Mouse (Mus musculus) right cerebral cortex, postnatal 25 days (tissue): ENCODE data around the gene Gas2l2.

ENCODE experiments used
- DNase-seq: peaks from one replicate; pipeline ENCODE4 v3.0.0; 2022

Gas2l2 gene

DNA sequence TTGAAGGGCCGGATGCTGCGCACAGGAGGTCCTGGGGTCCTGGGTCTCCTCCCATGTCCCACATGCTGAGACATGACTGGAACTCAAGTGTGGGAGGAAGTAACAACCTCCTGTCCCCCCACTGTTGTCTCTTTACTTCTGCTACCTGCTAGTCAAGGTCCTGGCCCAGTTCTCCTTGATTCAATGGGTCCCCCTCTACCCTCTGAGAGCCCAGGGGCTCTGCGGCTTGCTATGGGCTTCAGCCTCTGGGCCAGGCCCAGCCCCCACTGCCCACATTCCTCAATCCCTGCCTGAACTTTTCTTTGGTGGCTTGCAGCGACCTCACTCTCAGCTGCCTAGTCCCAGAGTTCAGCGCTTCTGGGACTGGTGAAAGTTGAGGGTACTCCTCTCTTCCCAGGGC, at the start of gene Gas2l2:
Gas2l2 (minus strand) TSS at position 101 of the 400 bp plus-strand sequence.
- DNase-seq = no peak

DNA sequence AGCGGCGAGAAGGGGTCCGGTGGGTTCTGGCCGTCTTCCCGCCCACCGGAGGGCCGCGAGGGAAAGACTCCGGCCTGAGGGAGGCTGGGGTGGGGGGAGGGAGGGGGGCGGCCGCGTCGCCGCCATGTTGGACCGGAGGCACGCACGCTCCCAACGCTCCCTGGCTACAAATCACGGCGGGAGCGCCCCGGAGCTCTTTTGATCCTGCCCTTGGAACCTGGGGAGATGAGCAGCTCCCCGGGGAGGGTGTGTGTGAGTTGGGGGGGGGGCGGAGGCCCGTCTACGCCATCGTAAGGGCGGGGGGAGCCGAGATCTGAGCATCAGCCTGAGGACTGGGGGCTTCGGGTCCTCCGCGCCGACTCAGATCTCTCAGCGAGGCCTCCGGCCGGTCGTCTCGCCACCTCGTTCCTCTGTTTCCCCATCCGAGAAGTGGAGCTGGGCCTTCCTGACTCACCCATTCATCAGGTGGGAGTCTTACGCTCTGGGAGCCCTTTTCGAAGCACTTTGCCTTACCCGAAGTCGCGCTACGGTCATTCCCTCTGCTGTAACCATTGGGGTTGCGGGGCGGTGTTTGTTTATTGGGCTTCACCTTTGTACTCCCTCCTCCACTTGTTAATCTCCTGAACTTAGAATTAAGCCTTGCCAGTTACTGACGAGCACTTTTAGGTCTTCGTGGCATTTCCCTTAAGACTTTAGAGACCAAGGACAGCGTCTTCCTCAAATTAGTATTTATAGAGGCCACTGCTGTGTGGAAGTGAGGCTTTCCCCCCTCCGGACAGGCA, 44.2 kb upstream of the Gas2l2 start:
- no peak for DNase-seq

DNA sequence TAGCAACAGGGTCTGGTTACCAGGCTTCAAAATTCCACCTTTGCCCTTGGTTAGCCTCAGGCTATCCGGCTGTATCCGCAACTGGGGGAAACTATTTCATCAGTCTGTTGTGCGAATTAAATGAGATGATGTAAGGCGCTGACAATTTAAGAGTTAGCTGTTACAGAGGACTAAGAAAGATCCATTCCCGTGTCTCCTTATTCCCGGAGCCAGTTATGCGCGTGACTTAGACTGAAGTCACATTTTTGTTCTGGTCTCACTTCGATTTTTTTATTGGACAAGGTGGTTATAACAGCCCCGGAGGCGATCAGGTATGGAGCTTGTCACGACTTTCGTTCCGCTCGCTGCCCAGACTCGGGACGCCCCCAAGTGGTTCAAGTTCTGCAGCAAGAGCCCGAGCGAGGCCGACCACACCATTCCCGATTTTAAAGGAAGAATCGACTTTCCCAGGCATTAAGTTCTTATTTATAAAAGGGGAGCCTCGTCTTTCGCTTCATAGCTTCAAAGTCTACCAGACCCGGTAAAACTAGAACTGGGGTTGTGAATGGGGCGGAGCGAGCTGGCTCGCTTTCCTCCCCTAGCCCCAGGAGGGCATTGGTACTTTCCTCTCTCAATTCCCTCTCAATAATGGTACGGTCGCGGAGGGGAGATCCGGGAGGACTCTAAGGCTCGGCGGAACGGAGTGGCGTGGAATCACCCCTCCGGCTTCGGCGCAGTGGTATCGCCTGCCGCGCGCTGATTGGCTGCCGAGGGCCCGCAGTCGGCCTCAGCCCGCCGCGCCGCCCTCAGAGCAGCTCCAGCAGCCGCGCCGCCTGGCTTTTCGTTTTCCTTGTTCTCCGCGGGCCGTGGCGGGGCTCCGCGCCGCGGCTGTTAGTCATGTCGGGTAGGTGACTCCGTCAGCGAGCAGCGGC, 43.3 kb upstream of the Gas2l2 start, which contains the start of gene Taf15:
Taf15 (plus strand) TSS at position 763 of the 911 bp plus-strand sequence.
- peak; percentile 99 for DNase-seq

DNA sequence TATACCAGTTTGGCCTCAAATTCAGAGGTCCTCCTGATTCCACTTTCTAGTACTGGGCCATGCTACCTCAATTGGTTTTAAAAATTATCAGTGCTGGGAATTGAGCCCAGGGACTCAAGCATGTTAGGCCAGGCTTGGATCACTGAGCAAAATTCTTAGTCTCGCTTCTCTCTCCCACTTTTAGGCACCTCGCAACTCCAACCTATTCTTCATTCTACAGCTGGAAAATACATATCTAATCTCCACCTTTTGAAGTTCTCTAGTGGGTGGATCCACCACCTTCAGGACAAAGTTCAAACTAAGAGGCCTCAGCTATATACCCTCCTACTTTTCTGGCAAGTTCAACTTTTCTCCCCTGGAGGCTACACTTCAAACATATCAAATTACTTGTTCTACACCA, 42.5 kb upstream of the Gas2l2 start:
- DNase-seq = no peak

DNA sequence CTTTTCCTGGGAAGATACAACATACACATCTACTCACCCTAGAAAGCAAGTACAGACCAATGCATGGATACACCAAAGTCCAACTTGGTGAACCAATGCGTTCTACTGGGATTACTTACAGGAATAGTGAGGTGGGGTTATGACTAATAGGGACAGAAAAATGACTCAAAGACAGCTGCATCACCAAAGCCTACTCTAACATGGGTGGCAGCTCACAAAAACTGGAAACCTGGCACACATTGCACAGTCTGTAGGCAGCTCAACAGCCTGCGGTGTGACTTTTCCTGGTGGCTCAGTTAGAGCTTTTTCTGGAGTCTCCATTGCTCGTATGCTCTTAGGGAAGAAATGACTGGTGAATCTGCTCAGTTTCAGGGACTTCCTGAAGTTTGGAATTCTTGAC, 39.5 kb upstream of the Gas2l2 start:
- DNase-seq = no peak

DNA sequence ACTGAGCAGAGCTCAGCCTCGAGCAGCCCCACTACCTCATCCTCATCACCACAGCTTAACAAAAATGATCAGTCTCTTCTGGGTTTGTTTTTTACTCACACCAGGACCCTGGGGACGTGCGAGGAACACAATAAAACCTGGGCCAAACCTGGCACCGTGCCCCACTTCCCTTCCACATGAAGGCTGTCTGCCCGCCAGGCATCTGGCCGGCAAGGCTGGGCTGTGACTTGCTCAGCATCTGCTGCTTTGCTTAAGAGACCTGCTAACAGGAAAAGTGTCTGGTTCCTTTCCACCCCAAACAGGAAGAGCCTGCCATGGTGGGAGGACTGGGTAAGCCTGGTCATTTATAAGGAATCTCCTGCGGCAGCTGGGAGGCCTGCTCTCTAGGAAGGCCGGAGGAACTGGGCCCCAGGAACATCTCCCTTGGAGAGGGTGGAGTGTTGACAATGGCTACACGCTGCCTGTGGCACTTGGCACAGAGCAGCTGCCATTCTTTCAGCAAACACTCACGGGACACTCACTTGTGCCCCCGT, 37.9 kb upstream of the Gas2l2 start:
- DNase-seq = no peak

DNA sequence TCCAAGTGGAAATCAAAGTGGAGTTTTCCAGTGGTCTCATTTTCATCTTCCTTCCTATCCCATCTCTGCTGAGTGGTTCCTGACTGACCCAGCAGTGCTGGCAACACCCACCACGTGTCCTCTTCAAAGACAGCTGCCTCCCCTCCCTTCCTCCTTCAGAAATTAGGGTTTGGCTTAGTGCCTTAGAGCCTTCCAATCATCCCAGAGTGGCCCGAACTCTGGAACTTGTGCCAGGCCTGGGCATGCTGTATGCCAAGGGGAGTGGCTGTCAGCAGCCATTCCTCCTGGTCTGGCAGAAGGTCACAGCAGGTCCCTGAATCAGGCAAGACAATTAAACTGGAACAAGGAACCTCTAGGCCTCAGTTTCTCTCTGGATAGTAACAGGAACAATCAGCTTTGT, 36.7 kb upstream of the Gas2l2 start:
- no peak for DNase-seq

DNA sequence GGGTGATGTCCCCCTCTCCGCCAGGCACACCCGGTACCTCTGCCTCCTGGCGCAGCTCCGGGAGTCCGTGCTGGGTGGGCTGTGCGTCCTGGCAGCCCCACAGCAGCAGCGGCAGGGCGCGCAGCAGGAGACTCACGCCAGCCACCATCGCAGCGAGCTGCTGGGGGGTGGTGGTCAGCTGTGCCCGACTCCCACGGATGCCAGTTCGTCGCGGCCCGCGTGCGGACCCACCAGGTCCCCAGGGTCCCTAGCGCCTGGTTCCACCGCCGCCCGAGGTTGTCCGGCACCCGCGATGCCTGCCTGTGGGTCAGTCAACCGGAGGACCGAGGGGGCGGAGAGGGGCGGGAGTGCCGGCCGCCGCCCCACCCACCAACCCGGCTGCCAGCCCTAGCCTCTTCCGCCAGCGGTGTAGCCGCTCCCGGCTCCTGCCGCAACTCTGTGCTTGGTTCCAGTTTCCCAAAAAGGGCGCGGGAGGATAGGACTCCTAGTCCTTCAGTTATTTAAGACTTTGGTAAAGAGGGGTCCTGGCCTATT, 33.5 kb upstream of the Gas2l2 start, which contains the start of gene Mmp28:
Mmp28 (minus strand) TSS at position 361 of the 534 bp plus-strand sequence.
- no peak for DNase-seq

DNA sequence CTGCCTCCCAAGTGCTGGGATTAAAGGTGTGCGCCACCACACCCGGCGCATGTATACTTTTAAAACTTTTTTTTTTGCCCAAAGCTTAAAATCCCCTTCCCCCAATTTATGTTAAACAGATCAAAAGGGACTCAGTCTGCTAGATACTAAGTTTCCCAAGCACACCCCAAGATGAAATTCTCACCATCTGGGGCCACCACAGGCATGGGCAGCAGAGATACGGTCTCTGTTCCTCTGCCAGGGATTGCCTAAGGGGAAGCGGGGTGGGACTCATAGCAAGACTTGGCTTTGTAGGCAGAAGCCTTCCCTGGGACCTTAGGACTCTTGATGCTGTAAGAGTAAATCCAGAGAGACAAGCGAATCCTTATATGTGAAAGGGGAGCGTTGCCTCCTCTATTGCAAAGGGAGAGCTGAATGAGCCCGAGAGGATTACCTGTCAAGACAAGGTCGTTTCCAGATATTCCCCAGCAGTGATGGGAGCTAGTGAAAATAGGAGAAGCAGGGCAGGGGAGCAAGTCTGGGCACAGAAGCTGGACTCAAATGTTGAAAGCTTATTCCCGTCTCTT, 32.3 kb upstream of the Gas2l2 start:
- DNase-seq = no peak

DNA sequence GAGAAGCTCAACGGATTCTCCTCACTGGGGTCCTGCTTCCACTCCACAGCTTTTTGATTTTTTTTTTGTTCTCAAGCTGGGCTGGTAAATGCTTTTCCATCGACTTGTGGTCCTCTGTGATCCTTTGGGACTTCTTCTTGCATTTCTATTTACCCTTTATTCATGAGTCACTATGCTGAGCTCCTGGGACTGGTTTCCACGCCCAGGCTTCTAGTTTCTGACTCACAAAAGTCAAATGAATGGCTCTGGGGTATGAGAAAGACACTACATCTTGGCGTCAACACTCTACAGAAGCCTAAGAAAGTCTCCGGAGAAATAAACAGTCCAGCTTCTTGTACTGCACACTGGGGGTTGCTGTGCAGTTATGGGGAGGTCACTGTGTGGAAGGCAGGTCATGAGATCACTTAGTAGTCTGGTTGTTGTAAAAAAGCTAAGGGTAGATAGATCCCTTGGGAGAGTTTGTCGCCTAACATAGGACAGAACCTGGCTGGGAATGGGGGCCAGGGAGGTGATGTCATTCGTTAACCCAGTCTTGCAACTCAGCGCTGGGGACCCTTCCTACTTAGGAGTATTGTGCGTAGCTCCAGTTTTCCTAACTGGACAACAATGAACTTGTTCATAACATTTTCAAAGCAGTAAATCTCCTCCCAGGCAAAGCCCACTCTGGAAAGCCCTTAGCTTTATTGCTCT, 28.8 kb upstream of the Gas2l2 start:
- no peak for DNase-seq

DNA sequence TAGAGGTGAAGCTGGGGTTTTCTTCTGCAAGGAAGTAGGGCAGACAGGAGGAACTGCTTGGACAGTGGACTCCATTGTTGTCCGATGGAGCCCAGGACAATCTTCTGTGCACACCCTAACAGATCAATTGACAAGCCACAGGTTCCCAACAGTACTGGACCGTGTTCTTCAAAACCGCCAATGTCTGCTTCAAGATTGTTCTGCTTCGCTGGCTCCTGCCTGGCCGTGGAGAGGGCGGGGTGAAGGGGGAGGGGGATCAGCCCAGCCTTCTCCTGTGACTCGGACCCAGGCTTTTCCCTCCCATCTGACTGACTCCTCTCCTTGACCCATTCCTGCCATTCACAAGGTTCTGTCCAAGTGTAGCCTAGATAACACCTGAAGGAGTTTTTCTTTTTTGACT, 28.0 kb upstream of the Gas2l2 start:
- no peak for DNase-seq

DNA sequence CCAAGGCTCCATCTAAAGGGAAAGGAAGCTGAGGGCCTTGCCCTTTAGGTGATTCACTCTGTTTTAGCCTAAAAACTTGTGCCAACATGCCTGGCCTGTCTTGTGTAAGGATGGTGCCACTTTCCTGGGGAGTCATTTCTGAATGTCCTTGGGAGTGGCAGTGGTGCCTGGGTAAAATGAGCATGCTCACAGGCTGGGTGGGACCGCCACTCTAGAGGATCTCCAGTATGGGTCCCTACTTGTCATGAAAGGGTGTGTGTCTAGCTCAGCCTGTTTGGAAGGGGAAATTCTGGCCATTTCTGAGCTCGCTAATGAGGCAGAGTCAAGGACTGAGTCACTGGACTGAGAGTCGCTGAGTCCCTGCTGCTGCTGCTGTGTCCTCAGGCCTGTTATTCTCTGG, 26.4 kb upstream of the Gas2l2 start:
- DNase-seq = no peak

DNA sequence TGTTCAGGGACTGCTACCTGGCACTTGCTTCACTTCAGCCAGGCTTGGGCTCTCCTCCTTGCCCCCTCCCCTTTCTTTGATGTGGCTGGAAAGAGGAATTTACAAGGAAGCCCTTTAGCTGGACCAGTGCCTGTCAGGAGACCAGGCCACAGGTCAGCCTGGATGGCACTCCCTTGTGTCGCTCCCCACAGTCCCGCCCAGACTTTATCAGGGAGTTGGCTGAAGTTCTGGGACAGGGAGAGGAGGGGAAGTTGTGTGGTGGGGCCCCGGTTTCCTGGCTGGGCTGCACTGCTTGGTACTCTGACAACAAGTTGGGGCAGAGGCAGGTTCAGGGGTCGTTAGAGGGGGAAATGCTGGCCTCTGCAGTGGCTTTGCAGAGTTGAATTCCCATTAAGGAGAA, 25.3 kb upstream of the Gas2l2 start:
- DNase-seq = no peak

DNA sequence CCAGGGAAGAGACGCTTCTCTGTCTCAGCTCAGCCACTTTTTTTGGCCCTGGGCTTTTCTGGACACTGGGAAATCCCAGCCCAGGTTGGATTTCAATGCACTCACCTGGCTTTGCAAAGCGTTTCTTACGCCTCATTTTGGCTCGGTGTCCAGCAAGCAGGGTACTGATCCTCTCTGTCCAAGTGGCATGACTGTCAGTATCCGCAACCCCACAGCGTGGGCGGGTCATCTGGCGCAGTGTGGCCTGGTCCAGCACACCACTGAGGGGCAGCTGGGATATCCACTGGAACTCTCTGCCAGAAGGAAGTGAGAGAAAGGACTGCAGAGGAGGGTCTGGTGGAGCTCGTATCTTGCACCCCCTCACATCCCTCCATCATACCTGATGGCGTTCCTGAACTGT, 22.0 kb upstream of the Gas2l2 start:
- no peak for DNase-seq

DNA sequence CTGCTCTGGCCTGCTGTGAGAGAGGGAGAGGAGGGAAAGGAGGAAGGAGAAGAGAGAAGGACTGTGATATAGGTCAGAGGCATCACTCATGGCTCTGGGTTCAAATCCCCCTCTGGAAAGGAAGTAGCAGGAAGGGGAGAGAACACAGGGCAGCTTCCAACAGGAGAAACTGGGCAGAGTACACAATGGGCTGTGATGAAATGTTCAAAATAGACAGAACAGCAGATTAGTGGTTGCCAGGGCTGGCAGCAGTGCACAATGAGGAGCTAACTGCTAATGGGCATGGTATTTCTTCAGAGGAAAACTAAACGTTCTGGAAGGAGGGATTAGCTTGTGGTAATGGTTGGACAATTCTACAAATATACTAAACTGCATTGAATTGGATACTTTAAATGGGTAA, 21.3 kb upstream of the Gas2l2 start:
- DNase-seq = no peak

DNA sequence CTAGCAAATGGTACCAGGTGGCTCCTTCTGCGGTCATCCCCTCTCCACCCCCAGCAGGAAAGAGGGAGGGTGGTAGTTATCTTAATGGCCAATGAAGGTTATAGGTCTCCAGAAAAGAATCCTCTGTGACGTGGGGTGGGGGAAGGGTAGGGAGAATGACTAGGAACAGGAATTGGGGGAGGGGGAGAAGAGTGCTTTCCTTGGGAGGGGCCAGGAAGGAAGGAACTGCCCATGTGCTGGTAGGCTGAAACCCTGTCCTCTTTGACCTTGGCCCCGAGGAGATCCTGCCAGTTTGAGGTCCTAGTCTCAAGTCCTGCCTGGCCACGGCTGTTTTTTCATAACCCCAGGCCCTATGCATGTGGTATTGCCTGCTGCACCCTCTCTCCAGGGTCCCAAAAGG, 20.0 kb upstream of the Gas2l2 start:
- no peak for DNase-seq

DNA sequence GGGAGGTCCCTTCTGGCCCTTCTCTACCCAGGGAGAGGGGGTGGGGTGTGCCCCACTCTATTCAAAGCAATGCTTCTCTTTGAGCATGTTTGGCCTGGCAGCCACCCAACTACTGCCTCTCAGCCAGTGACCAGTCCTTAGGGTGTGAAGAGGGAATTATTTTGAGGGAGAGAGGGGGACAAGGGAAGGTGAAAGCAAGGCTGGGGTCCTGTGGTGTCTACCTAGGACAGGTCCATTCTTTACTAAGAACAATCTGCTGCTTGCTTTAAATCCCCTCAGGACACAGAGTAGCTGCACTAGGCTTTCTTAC, 19.6 kb upstream of the Gas2l2 start:
- DNase-seq = no peak

DNA sequence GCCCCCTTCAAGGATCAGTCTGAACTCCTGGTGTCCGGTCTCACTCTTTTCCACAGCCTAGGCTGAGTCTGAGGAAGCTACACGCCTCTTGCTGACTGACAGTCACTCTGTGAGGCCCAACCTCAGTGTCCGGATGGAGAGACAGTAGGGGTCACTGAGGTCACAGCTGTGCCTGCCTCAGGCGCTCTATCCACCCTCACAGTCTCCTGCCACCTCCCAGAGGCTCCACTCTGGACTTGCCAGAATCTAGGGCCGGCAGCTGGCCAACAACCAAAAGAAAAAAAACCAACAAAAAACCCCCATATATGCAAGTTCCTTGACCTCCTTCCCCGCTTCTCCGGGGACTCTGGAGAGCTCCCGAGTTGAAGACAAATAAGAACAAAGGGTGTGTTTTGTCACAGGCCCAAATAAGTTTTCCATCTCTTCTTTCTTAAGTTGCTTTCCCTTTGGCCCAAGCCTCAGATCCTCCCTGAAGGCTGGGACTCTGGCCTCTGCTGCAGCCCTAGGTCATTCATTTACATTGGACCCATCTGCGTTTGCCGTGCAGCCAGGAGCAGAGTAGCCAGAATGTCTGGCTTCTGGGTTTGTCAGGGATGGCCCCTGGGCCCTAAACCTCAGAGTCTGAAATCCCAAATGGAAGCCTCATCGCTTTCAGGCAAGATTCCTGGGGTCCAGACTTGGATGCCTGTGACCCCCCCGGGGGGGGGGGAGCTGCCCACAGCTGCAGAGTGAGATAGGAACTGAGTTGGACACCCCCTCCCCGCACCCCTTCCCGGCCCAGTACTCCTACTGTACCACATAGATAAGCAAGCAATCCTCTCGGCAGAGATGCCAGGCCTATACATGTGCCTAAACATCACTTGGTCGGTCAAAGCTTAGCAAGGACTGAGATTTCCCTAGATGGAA, 19.0 kb upstream of the Gas2l2 start:
- DNase-seq = no peak

DNA sequence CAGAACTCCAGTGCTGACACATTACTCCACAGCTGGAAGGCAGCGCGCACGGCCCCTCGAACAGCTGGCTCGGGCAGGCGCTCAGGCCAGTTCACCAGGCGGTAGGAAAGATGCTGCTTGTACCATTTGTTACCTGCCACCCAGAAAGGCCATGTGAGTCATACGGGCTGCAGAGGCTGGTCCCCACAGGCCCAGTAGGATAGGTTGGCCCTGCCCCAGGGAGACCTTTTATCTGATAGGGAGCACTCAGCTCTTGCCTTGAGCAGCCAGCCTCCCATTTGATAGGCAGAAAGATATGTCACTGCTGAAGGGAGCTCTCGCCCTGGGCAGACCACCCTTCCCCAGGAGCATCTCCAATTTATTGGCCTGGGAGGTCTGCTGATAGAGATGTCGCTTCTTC, 18.4 kb upstream of the Gas2l2 start:
- no peak for DNase-seq

DNA sequence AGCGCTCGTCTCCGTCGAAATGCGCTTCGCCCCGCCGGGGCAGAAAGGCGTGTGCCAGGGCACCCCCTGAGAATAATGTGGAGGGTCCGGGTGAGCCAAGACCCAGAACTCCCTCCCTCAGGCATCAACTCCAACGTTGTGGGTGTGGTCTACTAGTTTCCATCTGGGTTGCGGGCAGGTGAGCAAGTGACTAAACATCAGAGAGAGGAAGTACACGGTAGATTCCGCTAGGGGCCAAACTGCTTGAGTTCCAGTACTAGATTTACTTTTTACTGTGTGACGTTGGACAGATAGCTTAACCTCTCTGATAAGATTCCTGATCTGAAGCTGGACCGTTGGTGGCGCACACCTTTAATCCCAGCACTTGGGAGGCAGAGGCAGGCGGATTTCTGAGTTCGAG, 15.7 kb upstream of the Gas2l2 start:
- DNase-seq = no peak

DNA sequence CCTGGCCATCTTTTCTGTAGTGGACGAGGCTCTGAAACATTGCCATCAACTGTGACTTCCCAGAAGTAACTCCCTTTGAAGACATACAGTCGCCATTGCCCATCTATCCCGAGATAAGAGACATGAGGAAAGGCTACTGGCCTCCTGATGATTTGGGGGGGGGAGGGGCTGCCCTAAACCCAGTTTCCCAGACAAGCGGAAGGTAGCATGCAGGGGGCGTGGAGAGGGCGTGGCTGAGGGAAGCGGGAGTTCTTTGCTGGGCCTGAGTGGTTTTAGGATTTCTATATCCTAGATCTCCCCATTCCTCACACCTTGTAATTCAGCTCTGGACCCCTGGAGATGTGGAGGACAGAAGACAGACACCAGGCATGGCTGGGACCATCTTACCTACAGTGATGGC, 14.6 kb upstream of the Gas2l2 start:
- DNase-seq = no peak
